ENCODE assay signal across 8 mouse cellular contexts in the genomic region with DNA sequence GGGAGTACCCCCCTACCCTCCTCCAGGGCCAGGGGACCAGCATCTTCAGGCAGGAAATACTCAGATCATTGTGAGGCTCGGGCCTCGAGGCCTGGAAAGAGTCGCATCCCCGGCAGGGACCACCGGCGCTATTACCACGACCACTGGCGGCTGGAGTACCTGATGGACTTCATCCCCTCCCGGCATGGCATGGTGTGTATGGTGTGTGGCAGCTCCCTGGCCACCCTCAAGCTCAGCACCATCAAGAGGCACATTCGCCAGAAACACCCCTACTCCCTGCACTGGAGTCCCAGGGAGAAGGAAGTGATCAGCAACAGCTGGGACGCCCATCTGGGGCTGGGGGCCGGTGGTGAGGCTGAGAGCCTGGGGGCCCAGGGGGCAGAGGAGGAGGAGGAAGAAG. TPM values are rescaled to one million over a fixed set of nuclear protein-coding genes. Genes with fewer than 3 reads are reported as not detected.
DNase-seq lines count a peak whose midpoint lies in the region; ATAC-seq lines count a peak whose summit lies in the region.

No protein-coding gene starts in this region.

- H3K27me3 ChIP-seq in intestine, embryonic 15.5 days (replicated peaks): no peaks in the 10 kb centered on the region
- H3K27me3 ChIP-seq in neural tube, embryonic 15.5 days (replicated peaks): no peaks in the 10 kb centered on the region

- peaks cover 70% of the 10 kb centered on the region for H3K4me1 ChIP-seq in intestine, embryonic 15.5 days (replicated peaks)
- H3K4me1 ChIP-seq in neural tube, embryonic 15.5 days: peaks cover 78% of the 10 kb centered on the region

- H3K27ac ChIP-seq in intestine, embryonic 15.5 days: no peak overlapping the region
- peak overlapping the region; percentile 99 for H3K27ac ChIP-seq in neural tube, embryonic 15.5 days (replicated peaks)

- 58% methylated on average over 12 of the region's 12 CpGs for WGBS in intestine, embryonic 15.5 days
- 36% methylated on average over 12 of the region's 12 CpGs for WGBS in neural tube, embryonic 15.5 days

- peak overlapping the region; percentile 88 for H3K4me2 ChIP-seq in intestine, embryonic 15.5 days (replicated peaks)
- H3K4me2 ChIP-seq in neural tube, embryonic 15.5 days: peak overlapping the region; percentile 85

- H3K4me3 ChIP-seq in intestine, embryonic 15.5 days (replicated peaks): no peak overlapping the region
- peak overlapping the region; percentile 85 for H3K4me3 ChIP-seq in neural tube, embryonic 15.5 days (replicated peaks)

- ATAC-seq in intestine, embryonic 15.5 days: no peak
- no peak for ATAC-seq in neural tube, embryonic 15.5 days (ENCODE audit: low FRiP score)
- ATAC-seq in erythroid progenitor cell, adult 5-6 weeks (replicated peaks; ENCODE audit: low FRiP score, poor library complexity, severe bottlenecking): no peak

- intact Hi-C loops in gastrocnemius, postnatal 14 days (cut with DNase I; ENCODE audit: low total_unique reads): loop anchor here (10.0 kb wide), 1 partner anchor 185 kb away; no protein-coding TSS in a partner anchor

- H3K9me3 ChIP-seq in intestine, embryonic 15.5 days: no peaks in the 10 kb centered on the region
- no peaks in the 10 kb centered on the region for H3K9me3 ChIP-seq in neural tube, embryonic 15.5 days (replicated peaks)

- peak overlapping the region; percentile 84; the same call in 1 of the 2 replicates for H3K9ac ChIP-seq in intestine, embryonic 15.5 days
- H3K9ac ChIP-seq in neural tube, embryonic 15.5 days (replicated peaks): peak overlapping the region; percentile 99

- H3K36me3 ChIP-seq in intestine, embryonic 15.5 days: peaks cover 25% of the 10 kb centered on the region
- H3K36me3 ChIP-seq in neural tube, embryonic 15.5 days: peaks cover 13% of the 10 kb centered on the region; the same call in 1 of the 2 replicates

- DNase-seq in cerebellum, postnatal 14 days: peak; percentile 18 to 21
- no peak for DNase-seq in cerebellum, adult 9-10 months
- peak; percentile 7 for DNase-seq in retina, postnatal 1 day
- DNase-seq in retina, embryonic 14.5 days (ENCODE audit: low spot score): no peak
- DNase-seq in gastrocnemius, postnatal 14 days: no peak

RNA-seq across cellular contexts. Expression of a gene that starts 2.7 kb away (rescaled TPM):
- 5.2 and 5.3 TPM in 2 replicates for polyA plus RNA-seq in intestine, embryonic 15.5 days (2015; fragmentation: Nextera tagmentation; extraction: Ambion mirVana)
- polyA plus RNA-seq in neural tube, embryonic 15.5 days (2015; fragmentation: Nextera tagmentation; extraction: Ambion mirVana): 12.8 and 16.0 TPM in 2 replicates
- 1.1 TPM in 1 of 2 replicates, not detected in the other for total RNA-seq in erythroid progenitor cell, adult 5-6 weeks (2015; ENCODE audit: low replicate concordance)
- 0.39 TPM in 1 of 2 replicates, not detected in the other for total RNA-seq in erythroid progenitor cell, adult 5-6 weeks (2017; ENCODE audit: low replicate concordance)
- 10 to 100 TPM; 10.7 to 11.4 TPM for total RNA-seq in gastrocnemius, postnatal 14 days (2021)

RNA-seq across cellular contexts. Expression of a gene that starts 37.3 kb away (rescaled TPM):
- 20.4 and 20.5 TPM in 2 replicates for polyA plus RNA-seq in intestine, embryonic 15.5 days (2015; fragmentation: Nextera tagmentation; extraction: Ambion mirVana)
- 25.3 and 30.9 TPM in 2 replicates for polyA plus RNA-seq in neural tube, embryonic 15.5 days (2015; fragmentation: Nextera tagmentation; extraction: Ambion mirVana)
- total RNA-seq in erythroid progenitor cell, adult 5-6 weeks (2015; ENCODE audit: low replicate concordance): 4.2 TPM in 1 of 2 replicates, not detected in the other
- total RNA-seq in erythroid progenitor cell, adult 5-6 weeks (2017; ENCODE audit: low replicate concordance): 0.15 and 2.2 TPM in 2 replicates
- total RNA-seq in gastrocnemius, postnatal 14 days (2021): 1 to 10 TPM; 9.4 to 9.5 TPM

Comparison
In these comparisons a context has a peak if more than half of its experiments do, and no peak if none do; other contexts are left out.
1. DNase-seq: peak in cerebellum, postnatal 14 days (2 of 2) and retina, postnatal 1 day (single experiment); none in cerebellum, adult 9-10 months (single experiment), retina, embryonic 14.5 days (single experiment) and gastrocnemius, postnatal 14 days (single experiment).
2. RNA of a gene that starts 2.7 kb away (total RNA-seq): 10.7 to 11.4 TPM in gastrocnemius, postnatal 14 days; 0.39 to 1.1 TPM in erythroid progenitor cell, adult 5-6 weeks; every median in the first group is over 4 times any median in the second.